Mouse (Mus musculus) B cell, adult 2 months (primary cell): ENCODE data around the gene Plxdc2.
A peak's percentile ranks its signal among the peaks of the same experiment; 100 is the strongest.

ENCODE experiments used
- DNase-seq, 2 experiments: peaks; one replicate each; pipeline ENCODE4 v3.0.0; 2022

The Plxdc2 gene

GRCm38 (mm10) chr2:16439030-16439429 is 82.9 kb downstream of the Plxdc2 start:
- no peak for DNase-seq

GRCm38 (mm10) chr2:16442643-16443042 is 86.5 kb downstream of the Plxdc2 start:
- no peak for DNase-seq

GRCm38 (mm10) chr2:16447936-16448335 is 91.8 kb downstream of the Plxdc2 start:
- DNase-seq, result no peak

GRCm38 (mm10) chr2:16450838-16451665 is 94.9 kb downstream of the Plxdc2 start:
- DNase-seq, result no peak

- no peak for DNase-seq
These were observed 95.5 kb downstream of the Plxdc2 start for GRCm38 (mm10) chr2:16451666-16452009.

GRCm38 (mm10) chr2:16452080-16452479 is 96.0 kb downstream of the Plxdc2 start:
- peak; percentile 3 to 18 for DNase-seq

- no peak for DNase-seq
These were observed 100.2 kb downstream of the Plxdc2 start for GRCm38 (mm10) chr2:16456264-16456780.

- DNase-seq, result no peak
These were observed 103.4 kb downstream of the Plxdc2 start for GRCm38 (mm10) chr2:16459490-16459889.

GRCm38 (mm10) chr2:16470099-16470498 is 114.0 kb downstream of the Plxdc2 start:
- no peak for DNase-seq

GRCm38 (mm10) chr2:16483943-16484342 is 127.8 kb downstream of the Plxdc2 start:
- no peak for DNase-seq

GRCm38 (mm10) chr2:16485970-16486369 is 129.9 kb downstream of the Plxdc2 start:
- DNase-seq, result no peak

- no peak for DNase-seq
These were observed 135.1 kb downstream of the Plxdc2 start for GRCm38 (mm10) chr2:16491242-16491641.

- no peak for DNase-seq
These were observed 146.7 kb downstream of the Plxdc2 start for GRCm38 (mm10) chr2:16502843-16503242.

GRCm38 (mm10) chr2:16507540-16508230 is 151.6 kb downstream of the Plxdc2 start:
- no peak for DNase-seq

GRCm38 (mm10) chr2:16518148-16518547 is 162.0 kb downstream of the Plxdc2 start:
- no peak for DNase-seq

GRCm38 (mm10) chr2:16523427-16523826 is 167.3 kb downstream of the Plxdc2 start:
- no peak for DNase-seq

GRCm38 (mm10) chr2:16532244-16532643 is 176.1 kb downstream of the Plxdc2 start:
- DNase-seq, result no peak

- no peak for DNase-seq
These were observed 178.5 kb downstream of the Plxdc2 start for GRCm38 (mm10) chr2:16534566-16534965.

GRCm38 (mm10) chr2:16541226-16541625 is 185.1 kb downstream of the Plxdc2 start:
- DNase-seq, result no peak

GRCm38 (mm10) chr2:16545207-16545606 is 189.1 kb downstream of the Plxdc2 start:
- no peak for DNase-seq

GRCm38 (mm10) chr2:16559287-16559686 is 203.2 kb downstream of the Plxdc2 start:
- no peak for DNase-seq

- no peak for DNase-seq
These were observed 212.2 kb downstream of the Plxdc2 start for GRCm38 (mm10) chr2:16568263-16568662.

GRCm38 (mm10) chr2:16571169-16571751 is 215.2 kb downstream of the Plxdc2 start:
- DNase-seq, result no peak

GRCm38 (mm10) chr2:16576566-16576965 is 220.5 kb downstream of the Plxdc2 start:
- no peak for DNase-seq
